Mouse (Mus musculus): ENCODE measurements around the gene Trem2. TPM values are rescaled to one million over a fixed set of nuclear protein-coding genes. Genes with fewer than 3 reads are reported as not detected.

Gene Trem2
- total RNA-seq, 1 experiment = 0.49 TPM

DNA sequence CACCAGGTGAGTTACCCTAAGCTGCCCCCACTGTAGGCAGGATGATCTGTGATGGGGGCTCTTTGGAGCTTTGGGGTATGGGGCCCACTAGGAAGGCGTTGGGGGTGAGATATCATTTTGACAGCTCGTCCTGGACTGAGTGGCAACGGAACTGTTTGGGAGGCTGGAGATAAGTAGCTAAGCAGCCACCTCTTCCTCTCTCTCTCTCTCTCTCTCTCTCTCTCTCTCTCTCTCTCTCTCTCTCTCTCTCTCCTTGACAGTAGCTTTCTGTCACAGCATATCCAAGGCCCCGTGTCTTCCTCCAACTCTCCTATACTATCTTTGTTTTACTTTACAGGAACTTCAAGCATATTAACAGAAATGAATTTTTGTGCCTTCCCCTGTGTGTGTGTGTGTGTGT, 14.3 kb downstream of the Trem2 start:
- H3K36me3 ChIP-seq (ENCODE audit: control insufficient read depth, insufficient read depth, low read length, poor library complexity, severe bottlenecking) = no peaks in the 10 kb centered on the region
- TF ChIP-seq ZNF384 (IDR thresholded peaks at IDR 0.05; ENCODE audit: low read depth, low read length) = no peak
- TF ChIP-seq HCFC1 (IDR thresholded peaks at IDR 0.05; ENCODE audit: borderline replicate concordance, insufficient read depth, low read length) = no peak
- TF ChIP-seq MAFK (IDR thresholded peaks at IDR 0.05; ENCODE audit: insufficient read depth, low read depth, low read length) = no peak
- no peak for TF ChIP-seq ZC3H11A (IDR thresholded peaks at IDR 0.05; ENCODE audit: borderline replicate concordance, low read depth, low read length)
- no peak for TF ChIP-seq CHD2 (IDR thresholded peaks at IDR 0.05; ENCODE audit: low read depth, low read length)
- no peaks in the 10 kb centered on the region for H3K9me3 ChIP-seq (ENCODE audit: control insufficient read depth, insufficient read depth, low read depth, low read length)
- no peak overlapping the region for H3K4me3 ChIP-seq (ENCODE audit: insufficient read depth in 1 of 2, low read depth in 1 of 2, low read length in 2 of 2, poor library complexity in 1 of 2, severe bottlenecking in 1 of 2)
- no peak overlapping the region for H3K27ac ChIP-seq (ENCODE audit: insufficient read depth, low read depth, low read length, poor library complexity, severe bottlenecking)
- H3K9ac ChIP-seq (ENCODE audit: insufficient read depth, low read depth, low read length, poor library complexity, severe bottlenecking) = no peak overlapping the region
- in situ Hi-C loops (cut with MboI; ENCODE audit: low sequenced_read_pairs in 2 of 2, unreplicated experiment in 2 of 2) = no loop called here
- H3K4me1 ChIP-seq (ENCODE audit: control insufficient read depth in 2 of 2, insufficient read depth in 2 of 2, low read length in 2 of 2, poor library complexity in 1 of 2) = peaks cover 0 to 4% of the 10 kb centered on the region in 2 experiments; a peak in 2 of 4 replicates
- DNase-seq (ENCODE audit: low read depth, low spot score) = no peak

DNA sequence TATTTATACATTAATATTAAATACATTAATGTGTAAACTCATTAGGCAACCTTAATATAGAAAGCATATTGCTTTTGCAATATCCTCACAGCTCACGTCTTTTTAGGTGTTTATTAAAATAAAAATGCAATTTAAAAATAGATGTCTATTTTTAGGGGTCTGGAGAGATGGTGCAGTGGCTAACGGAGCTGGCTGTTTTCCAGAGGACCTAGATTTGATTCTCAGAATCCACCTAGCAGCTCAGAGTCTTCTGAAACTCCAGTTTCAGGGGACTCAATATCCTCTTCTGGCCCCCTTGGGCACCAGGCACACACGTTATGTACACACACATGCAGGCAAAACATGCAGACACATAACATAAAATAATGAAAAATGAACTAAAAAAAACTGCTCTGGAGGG, 16.1 kb downstream of the Trem2 start:
- Histone ChIP-seq H3K4me1 (ENCODE audit: control insufficient read depth in 2 of 2, insufficient read depth in 2 of 2, low read length in 2 of 2, poor library complexity in 1 of 2) (peaks cover 0 to 7% of the 10 kb centered on the region in 2 experiments; a peak in 2 of 4 replicates), H3K4me3 (ENCODE audit: insufficient read depth in 1 of 2, low read depth in 1 of 2, low read length in 2 of 2, poor library complexity in 1 of 2, severe bottlenecking in 1 of 2) (no peak overlapping the region), H3K9me3 (ENCODE audit: control insufficient read depth, insufficient read depth, low read depth, low read length) (no peaks in the 10 kb centered on the region), H3K9ac (ENCODE audit: insufficient read depth, low read depth, low read length, poor library complexity, severe bottlenecking) (no peak overlapping the region), H3K27ac (ENCODE audit: insufficient read depth, low read depth, low read length, poor library complexity, severe bottlenecking) (no peak overlapping the region), H3K36me3 (ENCODE audit: control insufficient read depth, insufficient read depth, low read length, poor library complexity, severe bottlenecking) (no peaks in the 10 kb centered on the region)
- TF ChIP-seq HCFC1 (IDR thresholded peaks at IDR 0.05; ENCODE audit: borderline replicate concordance, insufficient read depth, low read length) (no peak), MAFK (IDR thresholded peaks at IDR 0.05; ENCODE audit: insufficient read depth, low read depth, low read length) (no peak), ZC3H11A (IDR thresholded peaks at IDR 0.05; ENCODE audit: borderline replicate concordance, low read depth, low read length) (no peak), CHD2 (IDR thresholded peaks at IDR 0.05; ENCODE audit: low read depth, low read length) (no peak), ZNF384 (IDR thresholded peaks at IDR 0.05; ENCODE audit: low read depth, low read length) (no peak)
- DNase-seq (ENCODE audit: low read depth, low spot score) = no peak
- in situ Hi-C loops (cut with MboI; ENCODE audit: low sequenced_read_pairs in 2 of 2, unreplicated experiment in 2 of 2) = no loop called here

DNA sequence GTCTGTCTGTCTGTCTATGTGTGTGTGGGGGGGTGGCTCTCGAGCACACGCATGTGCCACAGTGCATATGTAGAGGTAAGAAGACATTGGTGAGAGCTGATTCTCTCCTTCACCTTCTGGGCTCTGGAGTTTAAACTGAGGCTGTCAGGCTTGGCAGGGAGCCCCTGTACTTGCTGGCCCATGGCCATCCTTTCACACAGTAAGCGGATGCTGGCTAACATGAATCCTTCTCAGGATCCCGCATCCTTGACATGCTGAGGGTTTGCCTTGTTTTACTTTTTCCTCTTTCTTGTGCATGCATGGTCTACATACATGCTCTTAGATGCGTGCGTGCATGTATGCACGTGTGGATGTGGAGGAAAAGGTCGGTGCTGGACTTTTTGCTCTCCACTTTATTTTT, 16.8 kb downstream of the Trem2 start:
- Histone ChIP-seq H3K4me3 (ENCODE audit: insufficient read depth in 1 of 2, low read depth in 1 of 2, low read length in 2 of 2, poor library complexity in 1 of 2, severe bottlenecking in 1 of 2) (no peak overlapping the region), H3K9me3 (ENCODE audit: control insufficient read depth, insufficient read depth, low read depth, low read length) (no peaks in the 10 kb centered on the region), H3K4me1 (ENCODE audit: control insufficient read depth in 2 of 2, insufficient read depth in 2 of 2, low read length in 2 of 2, poor library complexity in 1 of 2) (peaks cover 0 to 7% of the 10 kb centered on the region in 2 experiments; a peak in 1 of 4 replicates), H3K9ac (ENCODE audit: insufficient read depth, low read depth, low read length, poor library complexity, severe bottlenecking) (no peak overlapping the region), H3K27ac (ENCODE audit: insufficient read depth, low read depth, low read length, poor library complexity, severe bottlenecking) (no peak overlapping the region), H3K36me3 (ENCODE audit: control insufficient read depth, insufficient read depth, low read length, poor library complexity, severe bottlenecking) (no peaks in the 10 kb centered on the region)
- no peak for TF ChIP-seq MAFK (IDR thresholded peaks at IDR 0.05; ENCODE audit: insufficient read depth, low read depth, low read length)
- TF ChIP-seq ZNF384 (IDR thresholded peaks at IDR 0.05; ENCODE audit: low read depth, low read length) = no peak
- TF ChIP-seq ZC3H11A (IDR thresholded peaks at IDR 0.05; ENCODE audit: borderline replicate concordance, low read depth, low read length) = no peak
- TF ChIP-seq HCFC1 (IDR thresholded peaks at IDR 0.05; ENCODE audit: borderline replicate concordance, insufficient read depth, low read length) = no peak
- no peak for TF ChIP-seq CHD2 (IDR thresholded peaks at IDR 0.05; ENCODE audit: low read depth, low read length)
- in situ Hi-C loops (cut with MboI; ENCODE audit: low sequenced_read_pairs in 2 of 2, unreplicated experiment in 2 of 2) = no loop called here
- DNase-seq (ENCODE audit: low read depth, low spot score) = no peak

DNA sequence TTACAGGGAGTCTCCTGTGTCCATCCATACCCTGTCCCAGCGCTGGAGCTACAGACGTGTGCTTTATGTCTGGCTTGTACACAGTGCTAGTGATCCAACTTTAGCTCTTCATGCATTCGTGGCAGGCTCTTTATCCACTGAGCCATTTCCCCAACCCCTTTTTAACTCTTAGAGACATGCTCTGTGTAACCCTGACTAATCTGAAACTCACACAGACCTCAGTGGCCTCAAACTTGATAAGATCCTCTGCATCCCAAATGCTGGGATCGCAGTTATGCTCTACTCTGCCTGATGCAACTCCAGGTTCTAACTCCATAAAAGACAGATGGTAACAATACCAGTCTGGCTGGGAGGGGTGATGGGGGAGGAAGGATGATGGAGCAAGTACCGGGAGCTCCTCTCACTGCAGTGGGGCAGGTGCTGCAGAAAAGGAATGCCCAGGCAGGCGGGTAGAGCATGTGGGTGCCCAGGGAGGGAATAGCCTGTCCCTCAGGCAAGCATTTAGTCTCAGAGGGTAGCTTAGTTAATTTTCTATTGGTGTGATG, 17.3 kb downstream of the Trem2 start:
- Histone ChIP-seq H3K27ac (ENCODE audit: insufficient read depth, low read depth, low read length, poor library complexity, severe bottlenecking) (no peak overlapping the region), H3K9ac (ENCODE audit: insufficient read depth, low read depth, low read length, poor library complexity, severe bottlenecking) (no peak overlapping the region), H3K4me1 (ENCODE audit: control insufficient read depth in 2 of 2, insufficient read depth in 2 of 2, low read length in 2 of 2, poor library complexity in 1 of 2) (peaks cover 0 to 7% of the 10 kb centered on the region in 2 experiments; a peak in 1 of 4 replicates), H3K36me3 (ENCODE audit: control insufficient read depth, insufficient read depth, low read length, poor library complexity, severe bottlenecking) (no peaks in the 10 kb centered on the region), H3K9me3 (ENCODE audit: control insufficient read depth, insufficient read depth, low read depth, low read length) (no peaks in the 10 kb centered on the region), H3K4me3 (ENCODE audit: insufficient read depth in 1 of 2, low read depth in 1 of 2, low read length in 2 of 2, poor library complexity in 1 of 2, severe bottlenecking in 1 of 2) (no peak overlapping the region)
- DNase-seq (ENCODE audit: low read depth, low spot score) = no peak
- TF ChIP-seq HCFC1 (IDR thresholded peaks at IDR 0.05; ENCODE audit: borderline replicate concordance, insufficient read depth, low read length) = no peak
- TF ChIP-seq MAFK (IDR thresholded peaks at IDR 0.05; ENCODE audit: insufficient read depth, low read depth, low read length) = no peak
- no peak for TF ChIP-seq CHD2 (IDR thresholded peaks at IDR 0.05; ENCODE audit: low read depth, low read length)
- no peak for TF ChIP-seq ZC3H11A (IDR thresholded peaks at IDR 0.05; ENCODE audit: borderline replicate concordance, low read depth, low read length)
- no peak for TF ChIP-seq ZNF384 (IDR thresholded peaks at IDR 0.05; ENCODE audit: low read depth, low read length)
- in situ Hi-C loops (cut with MboI; ENCODE audit: low sequenced_read_pairs in 2 of 2, unreplicated experiment in 2 of 2) = no loop called here

Data from ES-E14 (cell line).